Mouse (Mus musculus) right cerebral cortex, postnatal 25 days (tissue): Measurements from ENCODE around the gene Olfr898.

ENCODE experiments used
- DNase-seq: peaks from one replicate; pipeline ENCODE4 v3.0.0; 2022

Gene Olfr898

GRCm38 (mm10) chr9:38348111-38348510, at the start of gene Olfr898:
Gene Olfr898, plus strand, starts transcription at chr9:38348411.
- DNase-seq, result no peak

GRCm38 (mm10) chr9:38328760-38329159, 19.5 kb upstream of the Olfr898 start, which contains the start of gene Olfr25:
Gene Olfr25, plus strand, starts transcription at chr9:38329060.
- DNase-seq, result no peak

- no peak for DNase-seq
Measured at GRCm38 (mm10) chr9:38366596-38366995, 18.4 kb downstream of the Olfr898 start, which contains the start of gene Olfr250. Gene Olfr250, plus strand, starts transcription at chr9:38366896.

GRCm38 (mm10) chr9:38376786-38377185, 28.6 kb downstream of the Olfr898 start, which contains the start of gene Olfr251:
Gene Olfr251, plus strand, starts transcription at chr9:38377086.
- no peak for DNase-seq

- no peak for DNase-seq
Measured at GRCm38 (mm10) chr9:38401398-38401797, 53.2 kb downstream of the Olfr898 start, which contains the start of gene Olfr147. Gene Olfr147, plus strand, starts transcription at chr9:38401698.
